Mouse (Mus musculus): ENCODE data around the gene Fam172a.

Gene Fam172a

GRCm38 (mm10) chr13:78215223-78215622 lies 513.4 kb downstream of the Fam172a start:
- no peak for DNase-seq (ENCODE audit: low spot score in 2 of 2)

Measured in spleen, postnatal 14 days (tissue).